Mouse (Mus musculus) embryo, embryonic 11.5 days (tissue): ENCODE data around the gene Gm8909.
"Not testable (repeated sequence)": the region's sequence is repeated elsewhere in the genome, so short reads cannot be mapped to it uniquely, and the experiment has no call there.

Experiments used
- DNase-seq: peaks from one replicate; pipeline ENCODE4 v3.0.0-alpha.2; 2012; ENCODE audit warnings: low read depth, low spot score

Gene Gm8909

GRCm38 (mm10) chr17:36161129-36162051 lies 6.9 kb downstream of the Gm8909 start:
- DNase-seq: no peak

- not testable (repeated sequence) for DNase-seq
These were observed 10.1 kb downstream of the Gm8909 start for GRCm38 (mm10) chr17:36158264-36158663.

GRCm38 (mm10) chr17:36157782-36158181 lies 10.6 kb downstream of the Gm8909 start:
- DNase-seq: not testable (repeated sequence)

- DNase-seq: no peak
These were observed 13.8 kb downstream of the Gm8909 start for GRCm38 (mm10) chr17:36154271-36155149.

- DNase-seq: not testable (repeated sequence)
These were observed 17.1 kb downstream of the Gm8909 start for GRCm38 (mm10) chr17:36151200-36151599.

GRCm38 (mm10) chr17:36148468-36148867 lies 19.9 kb downstream of the Gm8909 start:
- not testable (repeated sequence) for DNase-seq

GRCm38 (mm10) chr17:36146937-36147336 lies 21.4 kb downstream of the Gm8909 start:
- DNase-seq: not testable (repeated sequence)

- DNase-seq: not testable (repeated sequence)
These were observed 22.5 kb downstream of the Gm8909 start for GRCm38 (mm10) chr17:36145861-36146156.

GRCm38 (mm10) chr17:36145111-36145860 lies 23.1 kb downstream of the Gm8909 start:
- DNase-seq: no peak

GRCm38 (mm10) chr17:36136299-36136848 lies 32.0 kb downstream of the Gm8909 start:
- not testable (repeated sequence) for DNase-seq

GRCm38 (mm10) chr17:36135421-36136231 lies 32.7 kb downstream of the Gm8909 start:
- not testable (repeated sequence) for DNase-seq

GRCm38 (mm10) chr17:36131516-36132265 lies 36.6 kb downstream of the Gm8909 start:
- peak; percentile 27 for DNase-seq

GRCm38 (mm10) chr17:36128968-36129817 lies 39.1 kb downstream of the Gm8909 start, which contains the start of gene Gm7030:
Gm7030 (minus strand) TSS chr17:36129425.
- not testable (repeated sequence) for DNase-seq

- not testable (repeated sequence) for DNase-seq
These were observed 39.8 kb downstream of the Gm8909 start for GRCm38 (mm10) chr17:36128525-36128924.

- not testable (repeated sequence) for DNase-seq
These were observed 44.2 kb downstream of the Gm8909 start for GRCm38 (mm10) chr17:36124111-36124510.

GRCm38 (mm10) chr17:36121352-36122020 lies 46.9 kb downstream of the Gm8909 start, which contains the start of gene Gm19684:
Gm19684 (plus strand) TSS chr17:36121678.
- not testable (repeated sequence) for DNase-seq

GRCm38 (mm10) chr17:36120839-36121238 lies 47.5 kb downstream of the Gm8909 start:
- DNase-seq: not testable (repeated sequence)

- DNase-seq: not testable (repeated sequence)
These were observed 51.8 kb downstream of the Gm8909 start for GRCm38 (mm10) chr17:36116545-36116944.
